Mouse (Mus musculus): Measurements from ENCODE around the gene Cc2d1a.

Gene Cc2d1a

DNA sequence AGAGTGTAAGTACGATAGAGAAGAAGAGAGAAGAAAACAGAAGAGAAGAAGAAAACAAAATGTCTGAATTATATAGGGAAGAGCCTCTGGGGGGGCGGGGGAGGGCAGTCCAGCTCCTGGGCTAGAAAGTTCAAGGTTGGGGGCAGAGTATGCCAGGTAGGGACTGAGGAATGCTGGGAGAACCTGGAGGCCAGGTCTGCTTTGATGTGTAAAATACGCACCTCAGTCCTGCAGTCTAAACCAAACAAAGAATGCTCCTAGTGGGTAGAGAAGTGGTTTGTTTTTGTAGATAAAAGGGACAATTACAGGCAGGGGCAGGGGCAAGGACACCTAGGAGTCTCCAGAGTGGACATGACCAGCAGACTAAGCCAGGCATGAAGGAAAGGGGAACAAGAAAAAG lies 29.7 kb upstream of the Cc2d1a start:
- no peak for DNase-seq (ENCODE audit: low spot score in 2 of 2)

- DNase-seq (ENCODE audit: low spot score in 2 of 2), result no peak
Measured at GRCm38 (mm10) chr8:84176560-84176959, 28.8 kb upstream of the Cc2d1a start.

GRCm38 (mm10) chr8:84173861-84174260 lies 26.1 kb upstream of the Cc2d1a start:
- DNase-seq (ENCODE audit: low spot score in 2 of 2), result no peak

DNA sequence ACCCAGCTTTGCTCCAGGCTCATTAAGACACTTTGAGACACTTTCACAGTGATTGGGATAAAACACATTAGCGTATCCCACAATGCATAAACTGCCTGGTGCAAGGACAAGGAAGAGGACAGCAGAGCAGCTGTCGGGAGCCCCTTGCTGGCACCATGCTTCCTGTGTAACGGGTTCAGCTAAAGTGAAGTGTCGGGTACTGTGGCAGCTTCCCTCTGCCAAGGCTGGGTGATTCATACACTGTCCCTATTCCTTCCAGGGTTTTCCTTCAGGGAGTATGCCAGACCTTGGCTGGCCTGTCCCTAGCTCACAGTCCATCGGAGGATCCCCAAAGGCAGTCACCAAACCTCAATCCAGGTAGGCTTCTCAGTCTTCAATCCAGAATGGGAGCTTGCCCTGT lies 22.4 kb upstream of the Cc2d1a start:
- DNase-seq (ENCODE audit: low spot score in 2 of 2), result no peak

- no peak for DNase-seq (ENCODE audit: low spot score in 2 of 2)
Measured at GRCm38 (mm10) chr8:84167696-84168095, 20.0 kb upstream of the Cc2d1a start.

DNA sequence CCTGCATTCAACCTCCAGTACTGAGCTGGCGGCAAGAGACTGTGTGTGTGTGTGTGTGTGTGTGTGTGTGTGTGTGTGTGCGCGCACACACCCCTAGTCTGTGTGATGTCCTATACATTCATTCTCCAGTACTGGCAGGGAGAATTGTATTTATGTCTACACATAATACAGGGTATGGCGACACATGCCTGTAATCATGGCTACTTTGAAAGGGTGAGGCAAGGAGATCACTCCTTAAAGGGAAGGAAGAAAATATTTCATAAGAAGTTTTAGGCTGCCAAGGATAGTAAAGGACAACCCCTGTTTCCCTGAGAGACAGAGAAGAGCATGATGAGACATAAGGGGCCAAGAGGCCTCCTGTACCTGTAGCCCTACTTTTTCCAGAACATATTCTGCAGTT lies 9.9 kb upstream of the Cc2d1a start:
- DNase-seq (ENCODE audit: low spot score in 2 of 2), result no peak

GRCm38 (mm10) chr8:84149181-84149580 lies 1.4 kb upstream of the Cc2d1a start:
- DNase-seq (ENCODE audit: low spot score in 2 of 2), result no peak

DNA sequence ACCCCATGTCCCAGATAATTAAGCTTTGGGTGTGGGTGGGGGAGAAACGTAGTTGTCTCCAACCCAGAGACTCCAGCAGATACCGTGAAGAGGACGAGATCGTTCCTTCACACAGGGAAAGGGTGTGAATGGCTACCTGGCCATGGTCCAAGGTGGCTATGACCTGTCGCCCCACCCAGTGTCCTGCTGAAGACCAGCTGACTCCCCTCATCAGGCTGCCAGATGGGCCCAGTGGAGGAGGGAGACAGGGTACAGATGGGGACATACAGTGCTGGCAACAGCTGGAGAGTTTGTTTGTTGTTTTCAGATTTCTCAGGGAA lies 755 bp upstream of the Cc2d1a start:
- DNase-seq (ENCODE audit: low spot score in 2 of 2), result no peak

DNA sequence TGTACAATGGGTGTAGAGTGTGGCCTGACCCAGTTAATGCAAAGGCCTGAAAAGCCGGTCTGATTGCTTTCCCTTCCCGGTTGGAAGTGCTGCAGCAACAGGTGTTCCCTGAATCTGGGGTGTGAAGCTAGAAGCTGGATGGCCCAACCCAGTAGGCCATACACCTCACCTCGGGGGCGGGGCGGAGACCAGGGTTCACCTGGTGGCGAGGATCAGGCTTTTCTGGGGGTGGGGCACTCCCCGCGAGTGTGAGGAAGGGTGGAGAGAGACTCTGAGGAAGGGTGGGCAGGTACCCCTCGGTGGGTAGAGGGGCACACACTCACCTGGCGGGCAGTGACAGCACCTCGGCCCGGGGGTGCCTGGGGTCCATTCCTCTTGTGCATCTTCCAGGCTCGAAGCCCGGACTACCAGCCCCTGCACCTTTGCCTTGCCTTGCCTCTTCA lies 391 bp downstream of the Cc2d1a start:
- no peak for DNase-seq (ENCODE audit: low spot score in 2 of 2)

DNA sequence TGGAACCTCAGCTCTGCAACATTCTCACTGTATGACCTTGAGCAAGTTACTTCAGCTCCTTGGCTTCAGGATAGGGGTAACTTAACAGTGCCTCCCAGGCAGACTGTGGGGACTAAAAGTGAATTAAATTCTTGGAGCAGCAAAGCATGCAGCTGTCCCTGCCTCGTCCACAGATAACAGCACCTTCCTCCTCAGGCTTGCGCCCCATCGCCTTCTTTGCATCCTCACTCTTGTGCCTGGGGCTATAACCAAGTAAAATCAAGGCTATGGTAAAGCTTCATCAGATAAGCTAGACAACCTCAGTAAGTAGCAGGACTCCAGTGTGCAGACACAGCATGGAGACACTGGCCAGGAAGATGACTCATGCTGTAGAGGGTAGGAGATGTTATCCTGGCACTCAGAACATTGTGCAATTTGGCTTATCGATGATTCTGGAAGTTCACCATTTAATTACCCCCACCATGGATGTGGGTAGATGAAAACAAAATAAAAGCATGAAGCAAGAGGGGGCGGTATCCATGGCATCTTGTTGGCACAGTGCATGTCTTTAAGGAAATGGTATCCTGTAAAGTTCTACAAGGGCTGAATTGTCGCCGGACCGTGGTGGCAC lies 3.0 kb downstream of the Cc2d1a start:
- no peak for DNase-seq (ENCODE audit: low spot score in 2 of 2)

DNA sequence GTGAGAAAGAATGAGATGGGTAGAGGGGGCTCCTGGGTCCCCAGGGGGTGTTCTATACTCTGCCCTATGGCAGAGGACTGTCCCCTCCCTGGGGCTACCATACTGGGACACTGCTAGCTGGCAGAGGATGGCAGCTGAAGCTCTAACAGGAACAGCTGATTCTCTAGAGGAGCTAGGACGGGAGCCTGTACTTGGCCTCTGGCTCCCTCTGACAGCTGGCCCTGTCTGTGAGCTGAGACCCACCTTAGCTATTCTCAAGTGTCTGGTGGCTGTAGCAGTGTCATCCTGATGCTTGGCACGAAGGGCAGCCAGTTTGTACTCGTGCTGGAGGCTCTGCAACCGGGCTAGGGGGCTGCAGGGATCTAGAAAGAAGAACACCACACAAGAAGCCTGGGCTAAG lies 6.9 kb downstream of the Cc2d1a start:
- no peak for DNase-seq (ENCODE audit: low spot score in 2 of 2)

DNA sequence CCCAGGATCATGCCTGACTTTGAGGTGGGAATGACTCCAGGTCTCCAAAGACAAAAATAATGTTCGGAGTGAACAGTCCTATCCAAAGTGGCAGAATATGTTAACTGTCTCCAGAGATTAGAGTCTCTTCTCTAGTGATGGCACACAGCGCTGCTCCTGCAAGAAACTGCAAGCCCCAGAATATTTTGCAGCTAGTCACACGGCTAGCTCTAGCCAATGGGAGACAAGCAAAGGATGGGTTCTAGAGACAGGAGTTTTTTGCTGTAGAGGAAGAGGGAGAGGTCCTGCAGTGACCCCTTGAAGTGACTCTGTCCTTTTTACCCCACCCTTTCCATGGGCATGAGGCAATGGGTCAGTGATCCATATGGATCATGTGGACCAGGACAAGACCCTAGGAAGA lies 9.9 kb downstream of the Cc2d1a start:
- DNase-seq (ENCODE audit: low spot score in 2 of 2), result no peak

GRCm38 (mm10) chr8:84132225-84132624 lies 15.5 kb downstream of the Cc2d1a start:
- no peak for DNase-seq (ENCODE audit: low spot score in 2 of 2)

- DNase-seq (ENCODE audit: low spot score in 2 of 2), result no peak
Measured at GRCm38 (mm10) chr8:84130806-84131205, 16.9 kb downstream of the Cc2d1a start.

GRCm38 (mm10) chr8:84128277-84128676 lies 19.5 kb downstream of the Cc2d1a start:
- DNase-seq (ENCODE audit: low spot score in 2 of 2), result no peak

DNA sequence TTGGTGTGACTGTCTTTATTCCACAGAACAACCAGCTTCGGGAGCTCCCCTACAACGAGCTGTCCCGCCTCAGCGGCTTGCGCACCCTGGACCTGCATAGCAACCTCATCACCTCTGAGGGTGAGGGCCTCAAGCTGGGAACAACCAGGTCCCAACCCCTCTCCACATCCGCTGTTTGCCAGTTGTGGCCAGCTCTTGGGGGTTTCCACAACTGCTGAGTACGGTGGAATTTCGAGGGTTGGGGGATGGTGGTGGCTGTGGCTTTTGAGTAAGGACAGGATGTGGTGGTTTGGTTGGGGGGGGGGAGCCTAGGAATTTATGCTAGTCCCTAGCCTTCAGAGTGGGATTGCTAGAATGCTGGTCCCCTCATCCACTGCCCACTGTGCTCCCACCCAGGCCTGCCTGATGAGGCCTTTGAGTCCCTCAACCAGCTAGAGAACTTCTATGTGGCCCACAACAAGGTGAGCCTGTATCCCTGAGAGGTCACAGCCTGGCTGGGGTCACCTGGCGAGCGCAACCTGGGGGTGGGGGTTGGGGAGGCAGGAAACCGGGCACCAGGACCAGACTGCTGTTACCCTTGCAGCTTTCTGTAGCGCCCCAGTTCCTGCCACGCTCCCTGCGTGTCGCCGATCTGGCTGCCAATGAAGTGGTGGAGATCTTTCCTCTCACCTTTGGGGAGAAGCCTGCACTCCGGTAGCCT lies 20.4 kb downstream of the Cc2d1a start:
- no peak for DNase-seq (ENCODE audit: low spot score in 2 of 2)

- DNase-seq (ENCODE audit: low spot score in 2 of 2), result no peak
Measured at GRCm38 (mm10) chr8:84126742-84127141, 21.0 kb downstream of the Cc2d1a start.

- DNase-seq (ENCODE audit: low spot score in 2 of 2), result no peak
Measured at GRCm38 (mm10) chr8:84125656-84126055, 22.1 kb downstream of the Cc2d1a start, which contains the start of gene Podnl1. Gene Podnl1, plus strand, starts transcription at chr8:84125989.

DNA sequence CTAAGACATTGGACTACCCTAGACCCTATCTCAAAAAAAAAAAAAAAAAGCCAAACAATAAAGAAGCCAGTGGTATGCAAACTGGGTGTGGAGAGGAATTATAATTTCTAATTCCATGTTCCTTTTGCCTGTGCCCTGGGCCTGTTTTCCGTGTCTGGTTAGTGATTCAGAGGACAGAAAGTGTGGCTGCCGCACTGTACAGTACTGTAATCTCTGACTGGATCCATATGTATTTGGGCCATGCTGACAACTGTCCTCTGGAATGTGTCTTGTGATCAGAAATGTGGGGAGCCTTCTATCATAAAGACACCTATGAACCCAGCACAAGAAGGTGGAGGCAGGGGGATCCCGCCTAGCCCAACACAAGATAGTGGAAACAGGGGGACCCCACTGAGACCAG lies 25.6 kb downstream of the Cc2d1a start:
- DNase-seq (ENCODE audit: low spot score in 2 of 2), result no peak

DNA sequence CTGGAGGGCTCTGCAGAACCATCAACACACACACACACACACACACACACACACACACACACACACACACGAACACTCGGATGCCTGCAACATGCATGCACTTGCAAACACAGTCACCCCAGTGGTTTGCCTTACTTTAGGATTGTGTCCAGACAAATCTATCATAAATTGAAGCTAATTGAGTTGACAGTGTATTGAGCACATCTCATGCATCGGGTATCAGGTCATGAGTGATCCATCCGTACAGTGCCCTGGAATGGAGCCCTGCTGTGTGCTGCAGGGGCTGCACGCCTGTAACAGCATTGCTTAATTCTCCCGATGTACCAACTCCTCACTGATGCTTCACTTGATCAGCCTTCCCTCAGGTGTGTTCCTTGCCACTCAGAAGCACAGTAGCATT lies 32.1 kb downstream of the Cc2d1a start:
- no peak for DNase-seq (ENCODE audit: low spot score in 2 of 2)

DNA sequence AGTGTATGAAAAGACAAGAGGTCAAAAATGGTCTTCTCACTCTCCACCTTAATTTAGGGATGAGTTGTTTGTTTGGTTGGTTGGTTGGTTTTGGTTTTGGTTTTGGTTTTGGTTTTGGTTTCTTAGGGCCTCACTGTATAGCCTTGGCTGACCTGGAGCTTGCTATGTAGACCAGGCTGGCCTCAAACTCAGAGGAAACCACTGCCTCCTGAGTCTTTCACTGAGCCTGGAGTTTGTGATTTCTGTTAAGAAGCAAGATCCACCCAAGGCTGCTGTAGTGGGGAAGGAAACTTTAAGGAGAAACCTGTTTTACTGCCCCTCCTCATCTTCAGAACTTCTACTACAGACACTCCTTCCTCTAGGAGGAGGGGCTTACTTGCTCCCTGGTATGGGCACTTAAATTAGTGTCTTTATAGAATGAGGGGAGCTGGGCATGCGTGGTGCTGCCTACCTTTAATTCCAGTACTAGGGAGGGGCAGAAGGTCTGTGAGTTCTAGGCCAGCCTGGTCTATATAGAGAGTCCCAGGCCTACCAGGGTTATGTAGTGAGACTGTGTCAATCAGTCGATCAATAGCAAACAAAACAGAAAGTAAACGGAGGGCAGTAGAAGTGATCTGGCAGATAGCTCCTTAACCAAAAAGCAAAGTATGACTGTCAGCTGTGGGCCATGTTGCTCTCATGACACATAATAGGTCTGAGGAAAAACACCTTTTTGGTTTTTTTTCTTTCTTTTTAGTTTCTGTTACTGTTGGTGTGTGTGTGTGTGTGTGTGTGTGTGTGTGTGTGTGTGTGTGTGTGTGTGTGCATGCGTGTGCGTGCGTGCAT lies 41.3 kb downstream of the Cc2d1a start:
- no peak for DNase-seq (ENCODE audit: low spot score in 2 of 2)

DNA sequence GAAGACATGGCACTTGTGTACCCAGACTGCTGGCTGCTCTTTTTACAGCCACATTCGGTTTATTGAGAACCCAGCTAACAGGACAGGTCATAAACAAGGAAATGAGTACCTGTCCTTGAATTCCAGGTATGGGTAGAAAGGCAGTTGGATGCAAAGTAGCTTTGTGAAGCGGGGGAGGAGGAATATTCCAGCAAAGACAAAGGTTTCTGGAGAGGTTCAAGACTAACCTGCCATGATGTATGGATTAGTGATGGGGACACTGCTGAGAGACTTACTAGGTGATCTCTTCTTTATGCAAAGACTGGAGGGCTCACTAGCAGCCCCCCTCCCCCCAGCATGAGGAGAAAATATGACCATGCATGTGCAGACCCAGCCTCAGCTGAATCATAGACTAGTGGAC lies 42.1 kb downstream of the Cc2d1a start:
- no peak for DNase-seq (ENCODE audit: low spot score in 2 of 2)

All from frontal cortex, postnatal 14 days (tissue).